Mouse (Mus musculus) spleen, adult 2 months (tissue): ENCODE results near the gene Car5a. TPM values are rescaled to one million over a fixed set of nuclear protein-coding genes. Genes with fewer than 3 reads are reported as not detected.

Experiments used
- DNase-seq, 2 experiments: peaks; one replicate each; pipeline versions ENCODE4 v3.0.0 to v3.0.0-alpha.2; 2012 to 2021; ENCODE audit warnings: low spot score in 2 of 2, low read depth in 1 of 2
- H3K27ac ChIP-seq: fragments of 200-500 bp; 2 replicates; pipeline ENCODE4 v1.5.1; 2012; ENCODE audit warnings: low read length, inconsistent platforms; ENCODE audit not compliant: insufficient read depth
- H3K27me3 ChIP-seq: fragments of 200-500 bp; 2 replicates; pipeline ENCODE4 v1.6.1; 2012; ENCODE audit warnings: mild to moderate bottlenecking, moderate library complexity, low read length, inconsistent platforms; ENCODE audit not compliant: control insufficient read depth, insufficient read depth
- H3K36me3 ChIP-seq: fragments of 200-500 bp; 2 replicates; pipeline ENCODE4 v1.6.1; 2012; ENCODE audit warnings: mild to moderate bottlenecking, low read length, inconsistent platforms; ENCODE audit not compliant: control insufficient read depth, insufficient read depth
- H3K4me1 ChIP-seq: fragments of 200-500 bp; 2 replicates; pipeline ENCODE4 v1.6.1; 2011; ENCODE audit warnings: inconsistent platforms; ENCODE audit not compliant: control insufficient read depth, insufficient read depth, insufficient read length
- H3K4me3 ChIP-seq: fragments of 200-500 bp; 2 replicates; pipeline ENCODE4 v1.5.1; 2011; ENCODE audit warnings: mild to moderate bottlenecking, inconsistent platforms; ENCODE audit not compliant: insufficient read depth, insufficient read length; ENCODE audit errors: extremely low read depth
- CTCF ChIP-seq: fragments of 200-500 bp; IDR thresholded peaks from 2 replicates; pipeline ENCODE4 v1.5.1; 2011; ENCODE audit warnings: mild to moderate bottlenecking, inconsistent platforms; ENCODE audit not compliant: insufficient read depth, insufficient read length, insufficient replicate concordance; ENCODE audit errors: extremely low read depth
- POLR2A ChIP-seq: fragments of 200-500 bp; IDR thresholded peaks from 2 replicates; pipeline ENCODE4 v1.6.1; 2011; ENCODE audit warnings: low read depth, low read length, inconsistent platforms
- WGBS: fragments of 180-500 bp; shearing (Covaris S2); methylation state at CpG from one replicate; pipeline ENCODE4 v1.1.7; 2018; 5-methylcytosine and 5-hydroxymethylcytosine counted together
- polyA plus RNA-seq: library from polyadenylated mRNA; depleted of rRNA; stranded (reverse); fragments of >200 nt; gene quantifications from 2 replicates; pipeline ENCODE4 v1.2.3, GENCODE M21; 2012

Car5a gene
- polyA plus RNA-seq, 1 experiment: 0.08 TPM

GRCm38 (mm10) chr8:121980792-121981519, 36.3 kb upstream of the Car5a start:
- Histone ChIP-seq H3K27ac (no peak overlapping the region), H3K27me3 (no peaks in the 10 kb centered on the region), H3K4me1 (no peaks in the 10 kb centered on the region), H3K36me3 (peaks cover 40% of the 10 kb centered on the region), H3K4me3 (no peak overlapping the region)
- TF ChIP-seq CTCF (no peak), POLR2A (no peak)
- WGBS: 95% methylated on average over 11 of the region's 11 CpGs
- no peak for DNase-seq

GRCm38 (mm10) chr8:121978670-121979069, 34.0 kb upstream of the Car5a start:
- peaks cover 50% of the 10 kb centered on the region for H3K36me3 ChIP-seq
- whole genome bisulfite sequencing: 95% methylated on average over 13 of the region's 13 CpGs
- no peak for DNase-seq
- TF ChIP-seq POLR2A (no peak), CTCF (no peak)
- H3K27me3 ChIP-seq: no peaks in the 10 kb centered on the region
- no peak overlapping the region for H3K4me3 ChIP-seq
- H3K27ac ChIP-seq: no peak overlapping the region
- no peaks in the 10 kb centered on the region for H3K4me1 ChIP-seq

DNA sequence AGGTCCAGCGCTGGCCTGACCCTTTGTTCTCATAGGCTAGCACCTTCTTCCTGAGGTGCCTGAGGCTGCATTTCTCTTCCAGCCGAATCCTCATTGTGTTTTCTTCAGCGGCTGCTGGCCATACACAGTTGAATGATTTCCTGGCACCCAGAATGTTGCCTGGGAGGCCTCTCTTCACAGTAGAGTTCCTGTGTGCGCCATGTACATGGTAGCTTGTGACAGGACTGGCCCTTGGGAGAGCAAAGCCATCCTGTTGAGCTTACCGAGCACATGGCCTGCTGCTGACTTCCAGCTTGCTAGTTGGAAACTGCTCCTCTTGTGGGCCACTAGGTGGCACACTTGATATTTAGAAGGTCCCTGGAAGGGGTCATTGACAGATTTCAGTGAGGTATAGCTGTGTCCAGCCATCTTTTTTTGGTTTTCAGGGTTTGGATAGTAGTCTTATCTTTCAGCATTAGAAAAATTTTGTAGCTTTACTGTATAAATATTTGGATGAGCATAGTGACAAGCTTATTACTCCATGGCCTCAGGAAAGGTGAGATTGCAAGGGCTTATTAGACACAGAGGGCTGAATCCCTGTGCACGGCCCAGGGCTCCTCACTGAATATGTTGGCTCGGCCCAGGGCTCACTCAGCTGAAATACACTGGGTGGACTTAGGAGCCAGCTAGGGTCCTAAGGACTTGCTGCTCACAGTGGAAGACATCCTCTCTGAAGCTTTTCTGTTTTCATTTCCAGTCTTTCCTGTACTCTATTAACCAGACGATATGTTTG, 33.3 kb upstream of the Car5a start:
- no peaks in the 10 kb centered on the region for H3K4me1 ChIP-seq
- no peak for DNase-seq
- H3K36me3 ChIP-seq: peaks cover 48% of the 10 kb centered on the region
- no peak overlapping the region for H3K27ac ChIP-seq
- 83% methylated on average over 8 of the region's 8 CpGs for WGBS
- no peaks in the 10 kb centered on the region for H3K27me3 ChIP-seq
- TF ChIP-seq CTCF (peak; percentile 28; the same call in 1 of the 2 replicates), POLR2A (no peak)
- H3K4me3 ChIP-seq: no peak overlapping the region

- H3K4me1 ChIP-seq: no peaks in the 10 kb centered on the region; the same call in 1 of the 2 replicates
- no peak overlapping the region for H3K27ac ChIP-seq
- H3K4me3 ChIP-seq: no peak overlapping the region
- DNase-seq: no peak
- peaks cover 31% of the 10 kb centered on the region for H3K36me3 ChIP-seq
- WGBS: 97% methylated on average over 28 of the region's 28 CpGs
- H3K27me3 ChIP-seq: no peaks in the 10 kb centered on the region
- TF ChIP-seq CTCF: no peak
- no peak for TF ChIP-seq POLR2A
Observed at GRCm38 (mm10) chr8:121973906-121974305, 29.2 kb upstream of the Car5a start.

DNA sequence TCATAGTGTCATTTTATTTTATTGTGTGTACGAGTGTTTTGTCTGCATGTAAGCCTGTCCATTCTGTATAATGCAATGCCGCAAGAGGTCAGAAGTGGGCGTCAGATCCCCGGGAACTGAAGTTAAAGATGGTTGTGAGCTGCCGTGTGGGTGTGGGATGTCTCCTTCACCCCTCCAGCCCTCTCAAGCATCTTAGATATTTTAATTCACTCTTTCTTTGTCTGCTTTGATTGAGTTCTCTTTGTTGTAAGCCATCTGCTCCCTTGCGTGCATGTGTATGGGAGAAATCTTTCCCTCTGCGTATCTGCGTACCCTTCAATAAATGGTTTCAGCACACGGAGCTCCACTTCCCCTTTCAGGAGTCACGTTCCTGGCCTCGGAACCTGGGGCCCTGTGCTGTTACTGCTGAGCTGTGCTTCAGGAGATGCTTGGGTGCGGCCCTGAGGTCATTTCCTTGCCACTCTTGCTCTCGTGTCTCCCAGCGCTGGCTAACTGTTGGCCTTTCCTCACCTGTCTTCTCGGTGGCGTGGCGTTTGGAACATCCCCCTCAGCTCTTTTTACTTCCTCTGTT, 26.9 kb upstream of the Car5a start:
- Histone ChIP-seq H3K4me3 (no peak overlapping the region), H3K27ac (no peak overlapping the region), H3K27me3 (no peaks in the 10 kb centered on the region), H3K36me3 (peaks cover 20% of the 10 kb centered on the region), H3K4me1 (peaks cover 3% of the 10 kb centered on the region; the same call in 1 of the 2 replicates)
- no peak for TF ChIP-seq CTCF
- TF ChIP-seq POLR2A: no peak
- no peak for DNase-seq
- 49% methylated on average over 17 of the region's 17 CpGs for WGBS

- TF ChIP-seq CTCF (no peak), POLR2A (no peak)
- no peaks in the 10 kb centered on the region for H3K27me3 ChIP-seq
- 96% methylated on average over 8 of the region's 8 CpGs for WGBS
- H3K27ac ChIP-seq: no peak overlapping the region
- H3K4me1 ChIP-seq: peaks cover 3% of the 10 kb centered on the region; the same call in 1 of the 2 replicates
- no peak for DNase-seq
- H3K4me3 ChIP-seq: no peak overlapping the region
- H3K36me3 ChIP-seq: peaks cover 7% of the 10 kb centered on the region
Observed at GRCm38 (mm10) chr8:121970225-121970624, 25.5 kb upstream of the Car5a start.

- Histone ChIP-seq H3K27me3 (no peaks in the 10 kb centered on the region), H3K36me3 (no peaks in the 10 kb centered on the region), H3K27ac (no peak overlapping the region), H3K4me3 (no peak overlapping the region), H3K4me1 (peaks cover 3% of the 10 kb centered on the region; the same call in 1 of the 2 replicates)
- WGBS: 49% methylated on average over 4 of the region's 4 CpGs
- TF ChIP-seq POLR2A (no peak), CTCF (no peak)
- no peak for DNase-seq
Observed at GRCm38 (mm10) chr8:121968542-121968941, 23.8 kb upstream of the Car5a start.
